Mouse (Mus musculus): Measurements from ENCODE around the gene Pnpla6.

GRCm38 (mm10) chr8:3517117-3517495, 1.9 kb downstream of the Pnpla6 start:
- TF ChIP-seq CTCF (IDR thresholded peaks at IDR 0.05): no peak
- TF ChIP-seq EP300 (IDR thresholded peaks at IDR 0.05): no peak

All from lung, postnatal 0 days (tissue).